Mouse (Mus musculus): ENCODE data around the gene Rxfp2. TPM values are rescaled to one million over a fixed set of nuclear protein-coding genes. Genes with fewer than 3 reads are reported as not detected.

The Rxfp2 gene
- polyA plus RNA-seq, 1 experiment from 2014 or later: 0.82 TPM

DNA sequence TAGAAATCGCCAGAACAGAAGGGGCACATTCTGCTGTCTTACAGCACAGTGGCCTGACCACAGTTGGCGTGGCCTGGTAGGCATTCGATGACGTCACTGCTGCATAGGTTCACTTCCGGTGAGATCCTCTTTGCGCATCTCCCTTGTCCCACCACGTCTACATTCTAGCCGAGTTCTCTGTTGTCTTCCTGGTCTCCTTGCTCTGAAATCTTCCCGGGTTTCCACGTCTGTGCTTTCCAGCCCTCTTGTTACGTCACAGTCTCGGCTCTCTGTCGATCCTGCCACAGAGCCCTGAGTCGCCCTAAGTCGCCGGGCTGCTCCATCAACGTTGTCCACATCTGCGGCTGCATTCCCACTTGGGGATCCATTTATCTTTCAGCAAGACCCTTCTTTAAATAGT, 4.1 kb downstream of the Rxfp2 start:
- Histone ChIP-seq H3K27me3 (ENCODE audit: insufficient read depth, poor library complexity, severe bottlenecking) (peaks cover 4% of the 10 kb centered on the region; the same call in 1 of the 2 replicates), H3K4me1 (replicated peaks) (no peaks in the 10 kb centered on the region), H3K27ac (no peak overlapping the region), H3K4me3 (no peak overlapping the region), H3K36me3 (no peaks in the 10 kb centered on the region), H3K9me3 (0 out of 2 replicates have a peak, but pooled peaks cover 3% of the 10 kb centered on the region)
- 86% methylated on average over 18 of the region's 18 CpGs for WGBS
- no peak for DNase-seq (ENCODE audit: low spot score)

DNA sequence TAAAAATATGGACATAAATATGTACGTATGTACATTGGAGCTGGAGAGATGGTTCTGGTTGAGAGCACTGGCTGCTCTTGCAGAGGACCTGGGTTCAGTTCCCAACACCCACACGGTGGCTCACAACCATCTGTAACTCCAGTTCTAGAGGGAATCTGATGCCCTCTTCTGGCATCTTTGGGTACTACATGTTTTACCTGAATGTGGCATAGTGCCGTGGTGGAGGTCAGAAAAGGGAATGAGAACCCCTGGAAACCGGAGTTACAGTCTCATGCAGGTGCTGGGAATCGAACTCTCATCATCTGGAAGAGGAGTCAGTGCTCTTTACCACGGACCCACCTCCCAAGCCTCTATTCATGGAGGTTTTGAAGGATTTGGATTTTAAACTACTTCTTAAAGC, 5.0 kb downstream of the Rxfp2 start:
- H3K36me3 ChIP-seq: no peaks in the 10 kb centered on the region
- 92% methylated on average over 6 of the region's 6 CpGs for WGBS
- H3K27me3 ChIP-seq (ENCODE audit: insufficient read depth, poor library complexity, severe bottlenecking): no peaks in the 10 kb centered on the region
- no peak overlapping the region for H3K27ac ChIP-seq
- DNase-seq (ENCODE audit: low spot score): no peak
- no peak overlapping the region for H3K4me3 ChIP-seq
- no peaks in the 10 kb centered on the region for H3K4me1 ChIP-seq (replicated peaks)
- 0 out of 2 replicates have a peak, but pooled peaks cover 3% of the 10 kb centered on the region for H3K9me3 ChIP-seq

DNA sequence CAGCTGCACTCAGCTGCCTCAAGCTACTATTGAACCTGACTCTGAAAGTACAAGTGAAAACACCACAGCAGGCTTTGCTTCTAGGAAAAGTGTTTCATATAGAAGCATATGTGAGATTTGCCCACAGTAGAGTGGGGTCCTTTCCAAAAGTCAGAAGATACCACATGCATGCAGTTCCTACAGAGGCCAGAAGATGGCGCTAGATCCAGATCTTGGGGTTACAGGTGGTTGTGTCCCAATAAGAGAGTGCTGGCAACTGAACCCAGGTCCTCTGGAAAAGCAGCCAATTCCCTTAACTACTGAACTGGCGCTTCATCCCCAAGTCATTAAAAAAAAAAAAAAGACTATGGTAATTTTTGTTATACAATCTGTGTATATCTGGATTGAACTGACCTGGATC, 5.7 kb downstream of the Rxfp2 start:
- DNase-seq (ENCODE audit: low spot score): no peak
- 84% methylated on average over 2 of the region's 2 CpGs for WGBS
- Histone ChIP-seq H3K27me3 (ENCODE audit: insufficient read depth, poor library complexity, severe bottlenecking) (no peaks in the 10 kb centered on the region), H3K9me3 (0 out of 2 replicates have a peak, but pooled peaks cover 3% of the 10 kb centered on the region), H3K4me3 (no peak overlapping the region), H3K4me1 (replicated peaks) (no peaks in the 10 kb centered on the region), H3K36me3 (no peaks in the 10 kb centered on the region), H3K27ac (no peak overlapping the region)

- WGBS: 93% methylated on average over 14 of the region's 14 CpGs
- Histone ChIP-seq H3K4me1 (replicated peaks) (0 out of 2 replicates have a peak, but pooled peaks cover under 1% of the 10 kb centered on the region), H3K9me3 (0 out of 2 replicates have a peak, but pooled peaks cover 3% of the 10 kb centered on the region), H3K27ac (no peak overlapping the region), H3K36me3 (no peaks in the 10 kb centered on the region), H3K4me3 (no peak overlapping the region), H3K27me3 (ENCODE audit: insufficient read depth, poor library complexity, severe bottlenecking) (no peaks in the 10 kb centered on the region)
- DNase-seq (ENCODE audit: low spot score): no peak
Measured at GRCm38 (mm10) chr5:150024901-150025300, 6.4 kb downstream of the Rxfp2 start.

- 0 out of 2 replicates have a peak, but pooled peaks cover 3% of the 10 kb centered on the region for H3K9me3 ChIP-seq
- H3K27me3 ChIP-seq (ENCODE audit: insufficient read depth, poor library complexity, severe bottlenecking): no peaks in the 10 kb centered on the region
- no peak overlapping the region for H3K4me3 ChIP-seq
- H3K4me1 ChIP-seq (replicated peaks): 0 out of 2 replicates have a peak, but pooled peaks cover 3% of the 10 kb centered on the region
- DNase-seq (ENCODE audit: low spot score): no peak
- no peak overlapping the region for H3K27ac ChIP-seq
- H3K36me3 ChIP-seq: no peaks in the 10 kb centered on the region
- 93% methylated on average over 15 of the region's 15 CpGs for WGBS
Measured at GRCm38 (mm10) chr5:150025326-150025725, 6.9 kb downstream of the Rxfp2 start.

DNA sequence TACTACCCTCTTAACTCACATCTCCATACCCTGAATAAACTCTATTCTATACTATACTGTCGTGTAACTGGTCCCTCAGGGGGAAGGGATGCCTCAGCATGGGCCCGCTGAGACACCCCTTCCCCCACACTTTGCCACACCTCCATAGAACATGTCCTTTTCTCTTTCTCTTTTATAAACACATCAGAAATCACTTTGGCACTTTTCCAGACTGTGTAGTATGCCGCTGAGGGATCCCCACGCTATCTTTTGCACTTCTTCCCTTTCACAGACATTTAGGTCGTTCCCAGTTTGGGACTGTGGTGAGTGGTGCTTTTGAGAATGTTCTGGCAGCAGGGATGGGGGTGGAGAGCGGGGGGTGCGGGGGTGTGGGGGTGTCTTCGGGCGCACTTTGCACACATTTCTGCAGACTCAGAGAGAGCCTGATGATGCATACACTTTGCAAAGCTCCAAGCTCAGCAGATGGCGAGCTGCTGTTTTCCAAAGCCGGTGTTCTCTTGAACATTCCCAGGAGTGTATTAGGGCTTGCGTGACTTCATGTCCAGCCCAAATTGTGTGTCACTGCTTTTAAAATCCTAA, 8.1 kb downstream of the Rxfp2 start:
- 88% methylated on average over 12 of the region's 12 CpGs for WGBS
- no peak overlapping the region for H3K27ac ChIP-seq
- no peak overlapping the region for H3K4me3 ChIP-seq
- H3K9me3 ChIP-seq: 0 out of 2 replicates have a peak, but pooled peaks cover 3% of the 10 kb centered on the region
- no peaks in the 10 kb centered on the region for H3K36me3 ChIP-seq
- no peak for DNase-seq (ENCODE audit: low spot score)
- H3K27me3 ChIP-seq (ENCODE audit: insufficient read depth, poor library complexity, severe bottlenecking): no peaks in the 10 kb centered on the region
- H3K4me1 ChIP-seq (replicated peaks): peaks cover 16% of the 10 kb centered on the region

- 22% methylated on average over 6 of the region's 6 CpGs for WGBS
- Histone ChIP-seq H3K27me3 (ENCODE audit: insufficient read depth, poor library complexity, severe bottlenecking) (no peaks in the 10 kb centered on the region), H3K4me3 (no peak overlapping the region), H3K27ac (no peak overlapping the region), H3K4me1 (replicated peaks) (peaks cover 30% of the 10 kb centered on the region), H3K9me3 (no peaks in the 10 kb centered on the region), H3K36me3 (no peaks in the 10 kb centered on the region)
- peak; percentile 27 for DNase-seq (ENCODE audit: low spot score)
Measured at GRCm38 (mm10) chr5:150031201-150031600, 12.7 kb downstream of the Rxfp2 start.

GRCm38 (mm10) chr5:150031634-150032033, 13.2 kb downstream of the Rxfp2 start:
- no peaks in the 10 kb centered on the region for H3K9me3 ChIP-seq
- no peak for DNase-seq (ENCODE audit: low spot score)

GRCm38 (mm10) chr5:150032075-150032492, 13.6 kb downstream of the Rxfp2 start:
- no peak for DNase-seq (ENCODE audit: low spot score)
- Histone ChIP-seq H3K27me3 (ENCODE audit: insufficient read depth, poor library complexity, severe bottlenecking) (no peaks in the 10 kb centered on the region), H3K36me3 (no peaks in the 10 kb centered on the region), H3K4me1 (replicated peaks) (peaks cover 30% of the 10 kb centered on the region), H3K9me3 (no peaks in the 10 kb centered on the region), H3K27ac (peak overlapping the region; percentile 37), H3K4me3 (no peak overlapping the region)
- 47% methylated on average over 3 of the region's 3 CpGs for WGBS

More at GRCm38 (mm10) chr5:150031634-150032033, 13.2 kb downstream of the Rxfp2 start:
- Histone ChIP-seq H3K27ac (no peak overlapping the region), H3K4me3 (no peak overlapping the region), H3K27me3 (ENCODE audit: insufficient read depth, poor library complexity, severe bottlenecking) (no peaks in the 10 kb centered on the region), H3K4me1 (replicated peaks) (peaks cover 30% of the 10 kb centered on the region), H3K36me3 (no peaks in the 10 kb centered on the region)
- 70% methylated on average over 3 of the region's 3 CpGs for WGBS

DNA sequence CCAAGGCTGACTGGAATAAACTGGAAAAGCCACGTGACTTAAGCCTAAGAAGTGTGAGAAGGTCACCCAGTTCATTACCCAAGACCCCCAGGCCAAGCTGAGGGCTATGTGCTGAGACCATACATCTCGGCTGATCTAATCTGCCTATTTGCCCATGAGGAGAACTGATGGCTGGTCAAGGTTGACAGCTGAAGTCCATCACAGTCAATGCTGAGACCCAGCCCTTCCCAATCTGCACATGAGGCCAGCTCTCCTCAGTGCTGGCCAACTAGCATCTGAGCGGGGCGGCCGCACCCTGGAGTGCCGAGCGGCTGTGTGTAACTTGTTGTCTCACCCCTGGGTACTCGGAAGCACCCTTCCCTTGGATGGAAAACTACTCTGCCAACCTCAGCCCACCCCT, 17.8 kb downstream of the Rxfp2 start:
- Histone ChIP-seq H3K36me3 (no peaks in the 10 kb centered on the region), H3K27me3 (ENCODE audit: insufficient read depth, poor library complexity, severe bottlenecking) (no peaks in the 10 kb centered on the region), H3K9me3 (no peaks in the 10 kb centered on the region), H3K27ac (no peak overlapping the region), H3K4me3 (no peak overlapping the region), H3K4me1 (replicated peaks) (peaks cover 17% of the 10 kb centered on the region)
- no peak for DNase-seq (ENCODE audit: low spot score)
- WGBS: 90% methylated on average over 8 of the region's 8 CpGs

DNA sequence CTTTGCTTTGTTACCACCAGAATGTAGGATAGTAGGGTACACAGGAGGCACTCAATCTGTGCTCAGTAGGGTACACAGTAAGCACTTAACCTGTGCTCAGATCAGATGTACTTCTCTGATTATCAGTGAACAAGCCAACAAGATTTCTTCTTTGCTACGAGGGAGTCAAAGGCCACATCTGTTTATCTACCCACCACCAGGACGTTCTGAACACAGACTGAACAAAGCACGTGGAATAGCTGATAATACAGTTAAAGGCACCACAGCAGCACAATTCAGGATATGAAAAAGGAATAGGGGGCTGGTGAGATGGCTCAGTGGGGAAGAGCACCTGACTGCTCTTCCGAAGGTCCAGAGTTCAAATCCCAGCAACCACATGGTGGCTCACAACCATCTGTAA, 18.4 kb downstream of the Rxfp2 start:
- peaks cover 11% of the 10 kb centered on the region for H3K4me1 ChIP-seq (replicated peaks)
- 0 out of 2 replicates have a peak, but pooled peaks cover 3% of the 10 kb centered on the region for H3K9me3 ChIP-seq
- no peak overlapping the region for H3K4me3 ChIP-seq
- 72% methylated on average over 4 of the region's 4 CpGs for WGBS
- H3K36me3 ChIP-seq: no peaks in the 10 kb centered on the region
- no peak for DNase-seq (ENCODE audit: low spot score)
- no peak overlapping the region for H3K27ac ChIP-seq
- H3K27me3 ChIP-seq (ENCODE audit: insufficient read depth, poor library complexity, severe bottlenecking): no peaks in the 10 kb centered on the region

- WGBS: 82% methylated on average over 2 of the region's 2 CpGs
- no peak overlapping the region for H3K27ac ChIP-seq
- H3K9me3 ChIP-seq: peaks cover 9% of the 10 kb centered on the region; the same call in 1 of the 2 replicates
- no peaks in the 10 kb centered on the region for H3K36me3 ChIP-seq
- DNase-seq (ENCODE audit: low spot score): no peak
- no peaks in the 10 kb centered on the region for H3K27me3 ChIP-seq (ENCODE audit: insufficient read depth, poor library complexity, severe bottlenecking)
- H3K4me3 ChIP-seq: no peak overlapping the region
- 0 out of 2 replicates have a peak, but pooled peaks cover 5% of the 10 kb centered on the region for H3K4me1 ChIP-seq (replicated peaks)
Measured at GRCm38 (mm10) chr5:150044533-150044932, 26.1 kb downstream of the Rxfp2 start.

GRCm38 (mm10) chr5:150046438-150046837, 28.0 kb downstream of the Rxfp2 start:
- DNase-seq (ENCODE audit: low spot score): no peak
- Histone ChIP-seq H3K27me3 (ENCODE audit: insufficient read depth, poor library complexity, severe bottlenecking) (no peaks in the 10 kb centered on the region), H3K4me1 (replicated peaks) (0 out of 2 replicates have a peak, but pooled peaks cover 5% of the 10 kb centered on the region), H3K4me3 (no peak overlapping the region), H3K9me3 (peaks cover 9% of the 10 kb centered on the region; the same call in 1 of the 2 replicates), H3K27ac (no peak overlapping the region), H3K36me3 (no peaks in the 10 kb centered on the region)
- WGBS: 87% methylated on average over 15 of the region's 15 CpGs

Data from hindbrain, embryonic 10.5 days (tissue).